Mouse (Mus musculus): ENCODE measurements around the gene Tbx18.

Gene Tbx18

DNA sequence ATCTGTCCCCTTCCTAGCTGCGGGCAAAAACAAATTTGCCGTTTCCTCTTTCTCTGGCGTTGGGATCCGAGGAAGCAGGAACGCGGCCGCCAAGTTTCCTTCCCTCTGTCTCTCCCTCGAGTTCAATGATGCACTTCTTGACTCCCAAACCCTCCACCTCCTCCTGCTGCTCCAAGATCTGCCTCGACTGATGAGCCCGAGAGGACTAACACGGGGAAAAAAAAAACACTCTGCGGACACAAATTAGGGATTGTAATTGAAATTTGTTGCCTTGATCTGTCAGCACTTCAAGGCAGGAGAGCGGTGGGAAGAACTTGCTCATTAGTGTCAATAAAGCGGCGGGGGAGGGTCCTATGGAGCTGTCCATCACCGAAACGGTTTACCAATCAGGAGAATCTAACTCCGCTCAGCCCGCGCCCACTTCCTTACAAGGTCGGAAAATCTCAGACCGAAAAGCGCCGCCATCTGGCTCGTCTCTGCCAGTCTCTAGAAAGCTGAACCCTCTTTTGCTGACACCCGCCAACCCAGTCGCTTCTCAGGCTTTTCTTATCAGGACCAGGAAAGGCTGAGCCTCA, at the start of gene Tbx18:
Gene Tbx18 (minus strand): TSS at position 300 of the 575 bp plus-strand sequence.
- no peak for DNase-seq

DNA sequence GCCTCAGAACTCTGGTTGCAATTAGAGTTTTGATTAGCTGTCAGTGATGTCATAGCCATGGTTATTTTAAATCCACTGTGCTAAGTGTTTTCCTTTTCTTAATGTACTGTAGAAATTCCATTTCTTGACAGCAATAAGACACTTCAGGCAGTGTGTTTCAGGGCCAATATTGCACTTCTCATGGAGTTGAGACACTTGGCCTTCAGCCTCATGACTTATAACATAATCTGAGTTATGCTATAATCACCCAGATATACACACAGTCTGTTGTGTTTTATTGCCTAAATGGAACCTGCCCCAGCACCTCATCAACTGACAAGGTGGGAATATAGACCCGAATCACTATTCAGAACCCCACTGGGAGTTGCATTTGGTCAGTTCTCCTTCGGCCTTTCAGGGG, 42.9 kb upstream of the Tbx18 start:
- DNase-seq = no peak

DNA sequence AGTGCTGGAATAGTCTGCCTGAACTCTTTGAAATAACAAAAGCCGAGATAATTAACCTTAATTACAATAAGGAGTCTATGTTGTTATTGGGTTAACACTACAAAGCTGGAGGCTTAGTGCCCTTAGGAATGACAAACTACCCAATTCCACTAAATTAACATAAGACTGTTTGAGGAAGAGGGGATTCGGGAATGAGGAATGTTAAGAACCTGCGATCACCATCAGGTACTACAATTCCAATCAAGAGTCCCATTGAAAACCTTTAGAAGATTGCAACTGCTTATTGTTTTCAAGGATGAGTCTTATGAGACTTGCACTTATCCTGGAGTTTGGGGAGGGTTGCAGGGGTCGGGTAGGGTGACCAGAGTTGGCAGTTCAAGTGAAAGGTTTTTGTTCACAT, 24.6 kb upstream of the Tbx18 start:
- no peak for DNase-seq

DNA sequence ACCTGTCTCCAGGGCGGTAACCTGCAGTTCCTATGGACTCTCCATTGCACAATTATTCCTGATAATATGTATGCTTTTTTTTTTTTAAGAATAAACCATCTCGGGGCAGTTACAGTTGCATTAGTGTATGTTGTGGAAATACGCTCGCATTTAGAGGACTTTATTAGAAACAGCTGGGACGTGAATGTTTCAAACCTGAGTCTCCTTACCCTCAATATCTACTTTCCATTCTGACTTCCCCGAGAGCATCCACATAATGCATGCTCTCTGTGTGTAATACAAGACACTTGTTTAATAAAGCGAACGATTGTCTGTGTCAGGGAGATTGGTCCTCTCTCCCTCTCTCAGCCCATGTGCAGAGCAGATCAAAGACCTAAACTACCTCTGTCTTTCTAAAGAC, 10.5 kb upstream of the Tbx18 start:
- no peak for DNase-seq

DNA sequence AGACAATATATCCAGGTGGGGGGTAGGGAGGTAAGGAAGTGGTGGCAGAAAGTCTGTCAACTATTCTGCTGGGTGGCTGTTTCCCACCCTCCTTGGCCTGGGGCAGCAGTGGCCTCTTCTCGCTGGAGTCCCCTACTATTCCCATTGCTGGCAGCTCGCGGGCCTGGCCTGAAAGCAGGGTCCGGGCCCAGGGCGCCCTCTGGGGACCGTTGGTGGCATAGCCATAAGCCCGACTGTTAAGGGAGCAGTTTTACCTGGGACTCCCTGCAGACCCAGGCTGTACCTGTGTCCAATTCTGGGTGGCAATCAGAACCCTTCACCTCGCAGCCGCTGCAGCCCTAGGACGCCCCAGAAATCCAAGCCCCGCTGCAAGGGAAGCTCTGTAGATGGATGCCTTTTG, 9.6 kb upstream of the Tbx18 start:
- peak; percentile 59 for DNase-seq

DNA sequence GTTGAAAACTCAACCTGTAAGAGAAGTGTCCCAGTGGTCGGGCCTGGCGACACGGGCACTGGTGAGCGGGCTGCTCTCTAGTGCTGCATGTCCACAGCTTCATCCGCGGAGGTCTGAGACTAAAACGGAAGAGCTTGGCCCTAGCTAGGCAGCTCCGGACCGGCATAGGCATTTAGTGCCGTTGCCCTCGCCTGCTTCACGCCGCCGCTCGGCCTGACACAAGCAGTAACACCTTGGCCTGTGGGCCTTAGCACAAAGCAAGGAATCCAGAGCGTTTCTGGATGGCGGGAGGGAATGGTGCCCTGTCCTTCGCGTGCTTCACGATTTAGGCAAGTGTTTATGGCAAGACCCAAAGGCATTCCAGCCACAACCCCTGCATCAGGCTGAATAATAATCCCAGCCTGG, 9.2 kb upstream of the Tbx18 start:
- no peak for DNase-seq

DNA sequence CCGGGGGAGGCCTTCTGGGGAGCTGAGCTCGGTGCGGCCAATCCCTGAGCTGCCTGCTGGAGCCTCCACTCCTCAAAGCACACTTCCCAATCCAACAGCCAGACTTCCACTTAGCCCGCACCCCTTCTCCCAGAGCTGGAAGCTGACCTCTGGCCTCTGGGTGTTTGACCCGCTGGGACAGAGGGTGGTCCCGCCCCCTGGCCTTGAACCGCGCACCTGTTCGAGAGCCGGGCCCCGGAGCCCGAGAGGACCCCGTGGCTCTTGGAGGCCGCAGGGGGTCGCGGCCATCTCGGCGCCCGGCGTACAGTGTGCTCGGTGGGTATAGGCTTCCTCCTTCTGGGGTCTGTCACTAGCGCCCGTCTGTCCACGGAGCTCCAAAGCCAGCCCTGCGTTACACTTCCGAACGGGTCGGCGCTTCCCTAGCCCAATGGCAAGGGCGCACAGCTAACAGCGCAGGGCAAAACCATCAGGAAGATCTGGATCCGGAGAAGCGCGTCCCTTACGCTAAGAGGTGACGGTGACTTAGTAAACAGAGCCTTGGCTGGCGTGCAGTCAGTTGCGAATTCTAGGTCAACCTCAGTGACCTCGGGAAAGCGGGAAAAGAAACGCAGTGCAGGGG, 8.6 kb upstream of the Tbx18 start:
- no peak for DNase-seq

DNA sequence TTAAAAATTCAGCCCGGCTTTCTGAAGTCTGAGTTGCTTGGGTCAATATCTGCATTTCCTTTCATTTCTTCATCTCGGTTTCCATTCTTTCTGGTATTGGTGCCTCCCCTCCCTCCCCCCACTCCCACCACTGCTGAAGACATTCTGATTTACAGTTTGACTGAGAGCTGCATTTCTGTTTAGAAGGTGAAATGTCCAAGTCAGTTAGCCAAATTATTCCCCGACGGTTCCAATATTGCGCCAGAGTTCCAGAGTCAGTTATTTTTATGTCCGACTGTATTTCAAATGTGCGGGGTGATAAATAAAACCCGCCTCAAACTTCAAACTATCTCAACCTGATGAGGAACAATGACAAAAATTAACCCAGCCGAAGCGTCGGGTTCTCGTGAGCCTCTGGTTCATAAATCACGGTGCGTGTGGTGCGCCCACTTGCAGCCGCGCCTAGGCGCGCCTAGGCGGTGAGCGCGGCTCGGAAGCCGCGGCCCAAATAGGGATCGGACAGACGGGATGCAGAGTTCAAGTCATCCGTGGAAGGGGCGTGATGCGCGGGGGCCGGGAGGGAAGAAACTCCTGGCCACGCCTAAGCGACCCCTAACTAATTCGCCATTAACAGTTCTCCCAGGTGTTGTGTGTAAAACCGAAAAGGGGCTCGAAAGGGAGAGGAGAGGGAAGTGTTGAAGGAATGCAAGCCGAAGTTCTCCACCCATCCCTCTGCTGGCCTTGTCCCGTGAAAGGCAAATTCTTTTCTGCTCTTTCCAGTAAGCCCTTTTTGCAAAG, 7.9 kb upstream of the Tbx18 start:
- no peak for DNase-seq

DNA sequence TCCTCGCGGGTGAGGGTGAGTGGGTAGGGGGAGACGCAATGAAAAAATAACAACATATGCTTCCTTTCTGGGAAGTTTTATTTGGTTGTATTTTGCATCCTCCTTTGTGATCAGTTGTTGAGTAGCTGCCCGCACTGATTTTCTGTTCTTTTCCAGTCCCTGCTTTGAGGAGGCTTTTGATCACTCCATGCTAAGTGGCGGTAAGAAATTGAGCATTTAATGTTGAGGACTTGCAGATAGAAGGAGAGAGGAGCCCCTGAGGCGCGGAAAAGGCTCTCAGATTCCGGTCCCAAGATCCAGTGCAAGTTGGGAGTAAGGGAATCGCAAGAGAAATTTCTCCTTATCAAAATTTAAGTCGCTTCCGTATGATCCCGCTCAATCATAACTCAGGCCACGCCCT, 7.1 kb upstream of the Tbx18 start:
- DNase-seq = no peak

DNA sequence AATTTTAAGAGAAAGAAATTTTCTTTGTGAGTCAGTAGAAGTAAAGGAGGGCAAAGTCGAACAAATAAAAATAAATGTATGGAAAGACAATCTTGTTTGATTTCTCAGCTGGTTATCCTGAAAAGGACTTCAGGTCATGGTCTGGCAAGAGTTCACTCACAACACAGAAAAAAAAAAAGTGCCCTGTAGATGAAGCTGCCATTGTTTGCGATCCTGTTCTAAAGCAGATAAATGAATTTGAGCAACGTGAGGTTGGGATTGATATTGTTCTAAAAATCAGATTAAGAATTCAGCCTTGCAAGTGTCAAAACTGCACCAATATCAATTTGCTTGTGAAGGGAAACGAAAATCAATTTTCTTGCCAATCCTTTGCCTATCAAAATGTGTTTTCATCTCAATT, 6.2 kb upstream of the Tbx18 start:
- no peak for DNase-seq

DNA sequence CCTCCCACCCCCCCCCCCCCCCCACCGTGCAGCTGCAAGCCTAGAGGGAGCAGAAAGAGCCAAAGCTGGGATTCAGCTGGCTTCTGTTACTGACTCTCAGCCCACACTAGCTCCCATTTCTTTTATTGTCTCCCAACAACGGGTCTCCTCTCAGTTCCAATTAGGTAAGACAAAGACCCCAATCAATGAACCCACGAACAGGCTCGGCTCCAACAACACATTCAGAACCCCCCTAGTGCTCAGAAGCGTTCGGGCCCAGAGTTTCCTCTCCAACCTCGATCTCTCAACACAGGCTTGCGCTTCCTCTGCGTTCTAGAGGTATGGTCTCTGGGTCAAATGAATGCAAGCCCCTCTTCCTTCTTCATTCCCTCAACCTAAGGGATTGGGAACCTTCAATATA, 4.0 kb upstream of the Tbx18 start:
- DNase-seq = no peak

DNA sequence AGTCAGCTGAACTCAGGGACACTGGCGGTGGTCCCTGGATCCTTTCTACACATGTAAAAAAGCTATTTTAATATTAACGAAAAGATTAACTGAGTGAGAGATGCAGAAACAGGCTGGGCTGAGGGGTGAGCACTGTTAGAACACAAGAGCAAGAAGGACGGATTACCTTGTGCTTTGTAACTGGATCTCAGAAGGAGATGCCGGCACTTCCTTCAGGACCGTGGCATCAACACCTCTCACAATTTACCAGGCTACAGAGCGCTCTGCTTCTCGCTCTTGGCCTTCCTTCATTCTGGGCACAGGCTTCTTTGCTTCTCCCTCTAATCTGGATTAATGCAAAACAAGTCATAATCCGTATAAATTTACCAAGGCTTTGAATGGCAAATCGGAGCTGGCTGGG, 3.6 kb upstream of the Tbx18 start:
- no peak for DNase-seq

DNA sequence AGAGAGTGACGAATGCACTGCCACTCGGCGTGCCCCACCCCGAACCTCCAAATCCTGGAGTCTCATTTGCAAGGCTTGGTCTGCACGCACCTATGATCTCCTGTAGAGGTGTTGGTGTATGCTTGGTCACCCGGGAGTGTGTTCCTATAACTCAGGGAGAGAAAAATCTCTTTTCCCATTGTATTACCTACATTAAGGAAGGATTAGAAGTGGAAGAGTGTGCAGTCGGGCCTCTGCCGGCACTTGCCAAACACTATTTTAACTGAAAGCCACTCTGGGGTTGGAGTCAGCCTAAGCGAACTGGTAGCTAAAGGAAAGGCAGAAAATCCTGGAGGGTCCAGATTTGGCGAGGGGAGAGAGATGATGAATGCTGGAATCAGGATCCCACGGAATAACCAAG, 2.7 kb upstream of the Tbx18 start:
- DNase-seq = no peak

DNA sequence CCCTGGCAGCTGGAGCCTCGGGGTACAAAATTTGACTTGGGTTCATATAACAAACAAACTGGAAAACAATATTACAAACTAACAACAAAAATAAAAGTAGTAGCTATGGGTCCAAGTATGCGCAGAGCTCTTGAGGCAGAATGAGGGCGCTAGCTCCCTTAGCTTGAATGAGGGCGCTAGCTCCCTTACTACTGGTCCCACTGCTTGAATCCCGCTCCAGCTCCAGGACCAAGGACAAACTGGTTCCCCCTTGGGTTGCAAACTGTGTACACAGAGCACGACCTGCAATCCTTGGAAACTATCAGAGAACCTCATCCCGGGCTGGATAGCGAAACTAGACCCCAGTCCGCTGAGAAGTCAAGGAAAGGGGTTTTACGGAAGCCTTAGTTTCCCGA, 2.2 kb upstream of the Tbx18 start:
- no peak for DNase-seq

DNA sequence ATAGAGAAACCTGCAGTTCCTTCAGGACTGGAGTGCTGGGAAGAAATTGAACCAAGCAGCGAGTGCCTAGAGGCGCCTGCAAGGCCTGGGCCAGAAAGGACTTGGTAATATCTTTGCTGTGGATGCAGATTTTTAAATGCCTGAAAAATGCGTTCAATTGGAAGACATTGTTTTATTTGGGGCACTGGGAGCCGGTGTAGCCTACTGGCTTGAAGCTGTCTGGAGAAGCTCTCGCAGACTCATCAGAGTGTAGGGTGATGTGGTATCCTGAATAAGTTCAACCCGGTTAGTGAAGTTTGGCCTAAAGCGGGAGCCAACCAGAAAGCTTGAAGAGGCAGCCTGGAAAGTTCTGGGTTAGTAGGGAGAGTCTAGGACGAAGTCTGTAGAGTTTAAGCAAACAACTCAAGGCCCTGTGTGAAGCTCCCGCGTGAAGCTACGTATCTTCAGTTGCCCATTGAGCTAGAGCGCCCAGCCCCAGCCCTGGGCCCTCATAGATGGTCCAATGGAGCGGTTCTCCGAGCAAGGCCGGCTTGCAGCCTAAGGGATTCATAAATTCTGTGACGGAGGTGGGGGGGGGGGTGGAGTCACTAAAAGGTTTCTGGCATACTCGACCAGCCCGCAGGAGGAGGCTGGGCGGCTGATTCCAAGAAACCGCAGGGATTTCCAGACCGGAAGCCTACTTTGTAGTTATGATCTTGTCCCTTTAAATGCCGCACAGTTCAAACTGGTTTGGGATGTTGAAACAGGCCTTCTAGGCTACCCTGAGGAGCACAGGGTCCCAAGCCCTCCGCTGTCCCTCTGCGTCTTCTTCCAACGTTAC, 1.6 kb upstream of the Tbx18 start:
- DNase-seq = no peak

DNA sequence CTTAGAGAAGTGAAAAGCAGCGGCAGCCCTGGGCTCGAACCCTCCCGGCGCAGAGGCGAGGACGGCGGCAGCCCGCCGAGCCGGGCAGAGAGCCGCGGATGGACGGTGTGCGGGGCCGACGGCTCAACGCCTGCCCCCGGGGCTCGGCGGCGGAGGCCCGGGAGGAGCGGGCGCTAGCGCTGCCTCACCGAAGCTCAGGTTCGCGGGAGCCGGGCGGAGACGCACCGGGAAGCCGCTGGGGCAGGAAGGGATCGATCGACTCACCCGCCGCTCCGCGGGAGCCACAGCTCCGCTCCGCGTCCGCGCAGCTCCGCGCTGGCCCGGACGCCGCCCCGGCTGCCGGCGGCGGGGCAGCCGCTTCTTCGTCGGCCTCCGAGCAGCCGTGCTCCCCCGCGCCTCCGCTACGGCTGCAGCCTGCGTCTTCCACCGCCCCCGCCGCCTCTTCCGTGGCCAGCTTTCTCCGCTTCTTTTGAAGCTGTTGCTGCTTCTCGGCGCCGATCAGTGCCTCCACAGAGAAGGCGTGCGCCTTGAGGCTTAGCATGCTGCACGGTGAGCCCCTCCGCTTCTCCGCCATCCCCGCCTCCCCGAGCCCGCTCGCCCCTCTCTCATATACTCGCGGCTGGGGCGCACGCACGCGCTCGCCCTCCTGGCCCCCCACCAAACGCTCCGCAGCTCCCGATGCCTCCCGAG, 644 bp downstream of the Tbx18 start:
- no peak for DNase-seq

DNA sequence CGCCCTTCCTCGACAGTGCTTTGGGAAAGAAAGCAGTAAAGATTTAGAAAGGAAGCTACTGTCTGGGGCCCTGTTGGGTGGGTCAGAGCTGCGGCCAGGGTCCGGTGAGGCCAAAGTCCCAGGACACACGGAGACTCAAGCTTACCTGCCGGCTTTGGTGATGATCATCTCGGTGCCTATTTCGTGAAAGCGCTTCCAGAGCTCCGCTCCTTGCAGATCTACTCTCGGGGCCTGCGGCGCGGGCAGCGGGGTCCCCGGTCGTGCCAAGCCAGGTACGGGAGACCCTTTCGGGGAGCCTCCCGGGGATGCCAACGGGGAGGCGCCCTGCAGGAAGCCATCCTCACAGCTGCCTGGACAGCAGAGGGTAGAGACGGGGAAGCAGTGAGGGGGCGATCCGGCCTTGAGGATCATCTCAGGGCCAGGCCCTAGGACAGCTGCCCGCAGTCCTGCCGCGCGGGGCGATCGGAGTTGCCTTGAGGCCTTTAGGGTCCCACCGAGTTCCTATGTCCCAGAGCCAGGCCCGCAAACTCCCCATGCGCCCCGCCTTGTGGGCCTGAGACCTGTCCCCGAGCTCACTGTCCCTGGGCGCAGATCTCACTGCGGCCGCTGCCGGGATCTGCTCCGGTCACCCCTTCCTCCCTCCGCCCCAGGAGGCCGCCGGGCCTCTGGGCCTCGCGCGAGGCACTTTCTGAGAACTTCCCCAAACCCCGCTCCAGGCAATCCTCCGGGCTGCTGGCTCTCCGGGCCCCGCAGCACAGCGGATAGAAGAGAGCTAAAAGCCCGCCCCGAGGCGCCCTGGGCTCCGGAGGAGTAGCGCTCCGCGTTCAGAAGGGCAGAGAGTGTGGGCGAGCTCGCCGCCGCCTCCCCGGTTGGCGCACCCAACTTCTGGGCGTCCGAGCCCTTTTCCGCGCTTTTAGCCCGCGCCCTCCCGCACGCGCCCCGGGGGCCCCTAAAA, 1.5 kb downstream of the Tbx18 start:
- DNase-seq = no peak

DNA sequence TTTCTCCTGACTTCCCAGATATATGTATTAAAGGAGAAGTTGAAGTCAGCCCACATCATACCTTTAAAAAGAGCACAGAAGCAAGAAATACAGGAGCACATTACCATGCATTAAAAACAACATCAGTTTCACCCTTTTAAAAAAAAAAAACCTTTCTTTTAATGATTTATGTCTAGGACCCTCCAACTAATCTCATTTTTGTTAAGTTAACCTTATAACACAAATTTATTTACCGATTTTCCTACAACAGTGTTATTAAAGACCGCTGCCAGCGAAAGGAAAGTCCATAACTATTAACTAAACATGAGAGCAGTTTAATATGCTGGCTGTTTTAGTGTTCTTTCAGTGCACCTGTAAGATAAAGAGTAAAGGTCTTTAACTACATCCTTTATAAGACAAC, 3.0 kb downstream of the Tbx18 start:
- no peak for DNase-seq

DNA sequence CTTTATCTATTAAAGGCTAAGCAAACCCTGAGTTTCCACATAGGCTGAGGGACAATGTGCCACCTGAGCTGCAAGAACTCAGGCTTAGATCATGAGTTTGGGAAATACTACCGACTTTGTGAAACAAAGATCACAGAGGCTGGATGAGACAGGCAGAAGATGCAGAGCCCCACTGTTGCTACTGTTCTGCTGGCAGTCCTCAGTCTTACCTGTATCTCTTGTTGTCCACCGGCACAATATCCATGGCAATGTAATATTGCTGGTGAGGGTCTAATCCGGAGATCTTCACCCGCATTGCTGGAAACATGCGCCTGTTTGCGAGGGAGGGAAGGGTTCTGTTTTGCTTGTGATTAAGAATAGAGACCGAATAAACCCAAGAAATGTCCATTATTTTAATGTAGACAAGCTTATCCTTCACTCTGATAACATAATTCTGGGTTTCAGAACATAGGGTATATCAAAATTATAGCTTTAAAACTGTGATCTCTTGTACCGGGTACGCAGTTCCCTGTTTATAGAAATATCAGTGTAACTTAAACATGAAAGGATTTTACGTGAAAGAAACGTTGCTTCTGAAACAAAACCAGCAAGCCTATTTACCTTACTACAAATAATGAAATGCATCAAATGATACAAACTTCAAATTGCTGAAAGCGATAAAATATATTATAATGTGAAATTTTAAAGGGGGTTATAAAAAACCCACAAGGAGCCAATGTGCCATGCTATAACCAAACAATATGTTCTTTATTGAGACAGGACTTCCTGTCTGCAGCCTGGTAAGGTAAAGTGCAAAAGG, 3.7 kb downstream of the Tbx18 start:
- no peak for DNase-seq

DNA sequence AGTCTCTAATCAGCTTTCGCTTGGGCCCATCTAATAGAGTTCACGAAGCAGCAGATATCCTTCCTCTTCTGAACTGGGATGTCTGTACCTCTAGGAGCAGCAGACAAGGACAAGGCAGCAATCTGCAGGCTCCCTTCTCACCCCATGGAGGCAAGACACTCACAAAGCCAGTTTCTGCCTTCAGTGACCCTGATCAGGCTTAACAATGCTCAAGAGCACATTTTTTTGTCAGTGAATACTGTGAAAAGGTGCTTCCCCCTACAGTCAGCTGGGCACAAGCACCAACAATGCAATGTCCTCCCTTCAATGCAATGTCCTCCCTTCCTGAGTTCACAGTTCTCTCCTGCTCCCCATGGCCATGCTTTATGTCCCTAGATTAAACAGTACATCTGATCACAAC, 9.3 kb downstream of the Tbx18 start:
- no peak for DNase-seq

DNA sequence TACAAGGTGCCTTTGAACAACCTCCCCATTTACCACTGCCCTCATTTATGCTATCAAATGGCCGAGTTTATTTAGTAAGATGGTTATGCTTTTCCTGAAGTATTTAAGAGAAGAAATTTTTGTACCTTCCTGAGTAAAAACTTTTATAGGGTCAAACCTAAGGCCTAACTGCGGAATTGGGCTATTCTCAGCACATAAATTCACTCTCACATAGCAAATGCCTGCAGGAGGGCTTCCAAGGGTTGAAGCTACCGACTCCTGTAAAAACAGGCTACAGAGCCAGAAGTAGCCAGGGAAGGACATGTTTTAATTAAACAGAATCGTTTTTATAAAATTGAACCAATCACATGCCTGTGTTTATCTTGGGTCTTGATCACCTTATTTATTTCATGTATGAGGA, 20.7 kb downstream of the Tbx18 start:
- no peak for DNase-seq
